Mouse (Mus musculus): ENCODE measurements around the gene 1700019D03Rik.

1700019D03Rik gene

DNA sequence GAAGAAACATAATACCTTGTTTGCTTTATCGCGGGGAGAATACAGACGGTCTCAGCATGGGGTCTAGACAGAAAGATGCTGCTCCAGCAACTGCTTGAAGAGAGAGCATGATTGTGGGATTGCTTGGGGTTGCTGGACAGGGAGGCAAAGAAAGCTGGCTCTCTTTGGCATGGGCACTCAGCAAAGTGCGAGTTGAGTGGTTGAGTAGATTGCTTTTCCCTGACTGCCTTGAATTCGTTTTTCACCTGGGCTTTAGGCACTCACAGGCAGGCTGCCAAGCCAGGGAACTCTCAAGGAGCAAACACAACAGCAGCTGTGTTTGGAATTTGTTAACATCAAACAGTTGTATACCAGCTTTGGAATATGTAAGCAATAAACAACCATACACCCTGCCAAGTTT, at the start of gene 1700019D03Rik:
TSS of gene 1700019D03Rik (minus strand) at position 101 of the 400 bp plus-strand sequence.
- no peak for DNase-seq

DNA sequence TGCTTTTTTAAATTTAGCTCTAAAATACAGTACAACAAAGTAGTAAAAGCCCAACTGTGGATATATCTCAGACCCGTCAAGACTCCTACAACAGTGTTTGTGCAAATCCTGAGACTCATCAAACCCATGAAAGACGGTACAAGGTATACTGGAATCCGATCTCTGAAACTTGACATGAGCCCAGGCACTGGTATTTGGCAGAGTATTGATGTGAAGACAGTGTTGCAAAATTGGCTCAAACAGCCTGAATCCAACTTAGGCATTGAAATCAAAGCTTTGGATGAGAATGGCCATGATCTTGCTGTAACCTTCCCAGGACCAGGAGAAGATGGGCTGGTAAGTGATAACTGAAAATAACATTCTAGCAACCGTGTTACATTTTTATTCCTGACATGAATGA, 43.9 kb upstream of the 1700019D03Rik start:
- no peak for DNase-seq

DNA sequence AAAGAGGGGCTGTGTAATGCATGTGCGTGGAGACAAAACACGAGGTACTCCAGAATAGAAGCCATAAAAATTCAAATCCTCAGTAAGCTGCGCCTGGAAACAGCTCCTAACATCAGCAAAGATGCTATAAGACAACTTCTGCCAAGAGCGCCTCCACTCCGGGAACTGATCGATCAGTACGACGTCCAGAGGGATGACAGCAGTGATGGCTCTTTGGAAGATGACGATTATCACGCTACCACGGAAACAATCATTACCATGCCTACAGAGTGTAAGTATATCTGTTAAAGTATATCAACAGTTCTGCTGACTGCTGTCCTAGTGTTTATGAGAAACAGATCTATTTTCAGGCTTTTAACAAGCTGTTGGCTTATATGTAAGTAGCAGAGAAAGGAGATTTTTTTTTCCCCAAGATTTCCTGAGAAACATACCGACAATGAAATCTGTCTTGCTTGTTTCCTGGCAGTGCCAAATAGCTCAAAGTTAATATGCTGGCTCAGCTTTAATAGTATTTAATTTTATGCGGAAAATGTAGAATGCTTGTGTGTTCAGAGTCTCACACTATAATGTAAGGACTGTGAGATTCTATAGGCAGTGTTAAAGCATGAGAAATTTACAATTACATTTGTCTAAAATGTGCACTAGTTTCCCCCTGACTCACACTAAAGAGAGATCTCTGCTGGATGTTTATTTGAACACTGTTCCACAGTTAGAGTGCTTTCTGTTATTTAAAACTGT, 42.1 kb upstream of the 1700019D03Rik start:
- DNase-seq = no peak

DNA sequence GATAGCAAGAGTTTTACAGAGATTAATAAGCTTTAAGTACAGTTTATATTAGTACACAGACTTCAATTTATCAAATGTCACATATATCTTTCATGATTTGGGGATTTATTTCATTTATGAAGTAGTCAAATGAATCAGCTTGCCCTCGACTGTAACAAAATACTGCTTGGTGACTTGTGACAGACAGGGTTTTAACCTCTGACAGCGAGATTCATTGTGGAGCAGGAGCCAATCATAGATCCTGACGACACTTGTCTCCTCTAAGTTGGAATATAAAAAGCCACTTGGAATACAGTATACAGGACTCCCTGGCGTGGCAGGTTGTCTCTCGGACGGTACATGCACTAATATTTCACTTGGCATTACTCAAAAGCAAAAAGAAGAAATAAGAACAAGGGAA, 41.4 kb upstream of the 1700019D03Rik start, which contains the start of gene Mstn:
TSS of gene Mstn (plus strand) at position 301 of the 400 bp plus-strand sequence.
- DNase-seq = no peak

DNA sequence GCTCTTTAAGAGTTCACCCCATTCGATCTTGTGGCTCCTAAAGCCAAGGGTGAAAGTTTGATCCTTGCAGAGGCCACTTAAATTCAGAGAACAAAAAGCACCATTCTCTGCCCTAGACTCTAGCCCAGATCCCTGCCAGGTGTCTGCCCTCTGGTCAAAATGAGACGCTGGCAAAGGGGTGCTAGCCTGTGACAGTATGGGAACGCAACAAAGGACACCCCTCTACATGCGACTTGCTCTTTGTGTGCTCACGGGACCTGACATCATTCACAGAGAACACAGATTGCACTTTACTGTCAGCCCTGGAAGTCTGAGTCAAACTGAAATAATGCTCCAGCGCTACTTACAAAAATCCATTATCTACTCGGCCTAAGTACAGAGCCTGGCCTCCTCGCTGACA, 40.5 kb upstream of the 1700019D03Rik start:
- no peak for DNase-seq

DNA sequence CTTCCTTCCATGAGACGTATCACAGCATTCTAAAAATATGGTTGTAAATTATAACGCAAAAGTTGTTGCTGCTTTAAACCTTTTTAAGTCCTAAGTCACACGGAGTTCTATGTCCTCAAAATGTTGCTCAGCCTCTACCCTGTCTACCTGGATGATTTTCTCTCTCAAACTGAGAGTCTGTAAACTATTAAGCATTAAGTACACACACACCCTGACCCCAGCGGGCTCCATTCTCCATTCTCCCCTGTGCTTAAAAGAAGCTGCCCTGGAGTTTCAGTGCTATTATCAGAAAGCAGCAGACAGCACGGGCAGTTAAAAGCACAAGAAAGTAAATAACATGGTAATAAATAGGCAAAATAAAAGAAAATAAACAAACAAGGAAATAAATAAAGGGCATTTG, 39.1 kb upstream of the 1700019D03Rik start:
- no peak for DNase-seq

DNA sequence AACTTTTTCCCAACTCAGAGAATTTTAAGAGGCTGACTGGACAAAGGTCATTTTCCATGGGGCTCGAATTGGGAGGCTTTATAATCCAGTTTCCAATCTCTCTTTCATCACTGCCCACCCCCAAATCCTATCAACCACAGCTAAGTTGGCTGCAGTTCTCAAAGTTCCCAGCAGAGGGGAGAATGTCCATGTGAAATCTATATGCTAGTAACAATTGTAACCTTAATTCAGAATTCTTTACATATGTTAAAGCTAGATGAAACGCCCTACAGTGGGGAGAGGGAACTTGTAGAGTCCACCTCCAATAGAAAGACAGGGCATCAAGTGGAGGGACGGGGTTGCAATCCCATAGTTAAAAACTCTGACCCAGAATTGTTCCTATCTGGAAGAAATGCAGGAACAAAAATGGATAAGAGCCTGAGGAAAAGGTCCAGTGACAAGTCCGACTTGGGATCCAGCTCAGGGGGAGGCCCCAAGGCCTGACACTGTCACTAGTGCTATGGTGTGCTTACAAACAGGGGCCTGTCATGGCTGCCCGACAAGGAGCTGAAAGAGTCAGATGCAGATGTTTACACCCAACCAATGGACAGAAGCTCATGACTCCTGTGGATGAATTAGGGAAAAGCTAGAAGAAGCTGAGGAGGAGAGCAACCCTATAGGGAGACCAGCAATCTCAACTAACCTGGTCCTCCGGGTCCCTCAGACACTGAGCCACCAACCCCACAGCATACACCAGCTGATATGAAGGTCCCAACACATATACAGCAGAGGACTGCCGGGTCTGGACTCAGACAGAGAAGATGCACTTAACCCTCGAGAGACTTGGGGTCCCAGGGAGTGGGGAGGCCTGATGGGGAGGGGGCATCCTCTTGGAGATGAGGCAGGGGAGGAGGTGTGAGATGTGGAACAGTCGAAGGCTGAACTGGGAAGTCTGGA, 33.4 kb upstream of the 1700019D03Rik start:
- DNase-seq = peak; percentile 59

DNA sequence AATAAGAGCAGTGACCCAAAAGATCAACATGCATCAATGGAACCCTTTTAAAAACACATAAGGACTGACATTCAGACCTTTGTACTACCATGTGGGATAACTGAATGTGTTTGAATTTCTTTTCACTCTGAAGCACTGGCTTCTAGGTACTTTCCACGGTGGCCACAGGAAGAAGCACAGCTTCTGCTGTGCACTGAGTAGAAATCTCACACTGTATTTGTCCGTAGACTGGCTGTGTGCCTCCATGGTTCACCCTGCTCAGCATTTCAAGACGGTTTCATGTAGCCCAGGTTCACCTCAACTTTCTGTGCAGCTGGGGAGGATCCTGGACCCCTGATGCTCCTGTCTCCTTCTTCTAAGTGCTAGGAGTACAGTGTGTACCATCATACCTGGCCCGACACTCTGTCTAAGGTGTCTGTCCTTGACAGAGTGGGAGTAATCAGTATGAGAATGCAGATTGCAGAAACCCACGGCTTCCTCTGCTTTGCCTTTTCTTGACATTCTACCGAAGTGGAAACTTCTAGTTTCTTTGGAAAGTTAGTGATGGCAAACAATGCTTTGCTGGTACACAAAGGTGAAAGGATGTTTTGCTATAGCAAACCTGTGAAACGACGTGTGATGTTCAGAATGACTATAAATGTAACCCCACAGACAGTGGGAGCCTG, 29.9 kb upstream of the 1700019D03Rik start:
- no peak for DNase-seq

DNA sequence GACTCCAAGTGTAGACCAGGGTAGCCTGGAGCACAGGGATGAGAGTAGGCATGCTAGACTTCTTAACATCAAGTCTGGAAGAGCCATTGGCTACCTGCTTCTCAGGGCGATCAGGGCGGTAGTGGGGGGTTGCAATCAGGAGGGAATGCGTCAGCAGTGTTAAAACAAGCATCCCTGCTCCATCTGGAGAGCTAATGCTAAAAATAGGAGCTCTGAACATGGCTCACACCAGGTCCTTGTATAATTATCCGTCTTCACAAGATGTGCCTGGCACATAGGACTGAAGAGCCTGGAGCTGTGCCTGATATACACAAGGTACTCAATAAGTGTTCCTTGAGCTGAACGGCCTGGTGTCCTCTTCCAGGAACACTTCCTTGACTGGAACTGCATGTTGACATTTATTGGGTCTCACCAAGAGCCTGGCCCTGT, 17.5 kb upstream of the 1700019D03Rik start:
- DNase-seq = no peak

DNA sequence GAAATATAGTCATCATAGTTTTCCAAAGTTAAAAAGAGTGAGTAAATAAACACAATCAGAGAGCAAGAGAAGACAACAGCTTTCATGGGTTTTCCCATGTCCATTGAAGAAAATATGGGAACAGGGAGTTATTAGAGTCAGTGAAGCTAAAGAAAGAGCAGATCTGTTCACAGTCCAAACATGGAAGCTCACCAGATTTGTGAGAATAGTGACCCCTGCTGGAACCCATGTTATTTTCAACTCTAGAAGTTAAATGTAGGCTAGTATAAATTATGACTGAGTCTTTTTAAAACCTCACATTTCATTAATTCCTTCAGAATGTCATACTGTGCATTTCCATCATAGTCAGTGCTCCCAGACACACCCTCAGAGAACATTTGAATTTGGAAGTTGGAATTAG, 12.6 kb upstream of the 1700019D03Rik start:
- DNase-seq = peak; percentile 11

DNA sequence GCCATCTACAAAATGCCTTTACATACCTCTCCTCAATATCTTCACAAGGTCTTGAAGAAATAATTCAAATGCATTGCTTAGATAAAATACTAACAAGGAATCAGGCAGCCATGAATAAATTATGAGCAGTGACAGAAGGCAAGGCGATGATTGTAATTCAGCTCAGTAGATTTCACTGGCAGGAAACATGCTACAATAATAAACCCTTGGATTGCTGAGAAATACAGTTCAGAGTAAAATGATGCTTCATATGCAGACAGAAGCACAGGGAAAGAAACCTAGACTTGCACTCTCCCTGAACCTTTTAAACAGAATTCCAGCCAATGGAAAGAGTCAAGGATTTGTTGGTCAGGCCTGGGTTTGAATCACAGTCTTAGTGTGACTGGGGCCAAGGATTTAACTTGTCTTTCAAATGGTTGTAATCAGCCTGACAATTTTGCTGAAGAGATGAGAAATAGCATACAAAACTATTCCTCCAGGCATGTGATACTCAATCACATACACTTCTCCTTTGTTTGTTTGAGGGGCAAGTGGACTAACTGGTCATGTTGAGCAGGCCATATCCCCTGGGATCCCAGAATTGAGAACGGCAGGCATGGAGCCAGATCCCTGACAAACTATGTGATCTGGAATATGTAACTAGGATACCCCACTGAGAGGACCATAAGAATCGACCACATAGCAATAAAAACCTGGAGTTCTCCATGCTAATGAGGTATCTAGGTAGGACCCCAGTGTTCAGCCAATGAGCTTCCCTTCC, 1.1 kb downstream of the 1700019D03Rik start:
- DNase-seq = no peak

DNA sequence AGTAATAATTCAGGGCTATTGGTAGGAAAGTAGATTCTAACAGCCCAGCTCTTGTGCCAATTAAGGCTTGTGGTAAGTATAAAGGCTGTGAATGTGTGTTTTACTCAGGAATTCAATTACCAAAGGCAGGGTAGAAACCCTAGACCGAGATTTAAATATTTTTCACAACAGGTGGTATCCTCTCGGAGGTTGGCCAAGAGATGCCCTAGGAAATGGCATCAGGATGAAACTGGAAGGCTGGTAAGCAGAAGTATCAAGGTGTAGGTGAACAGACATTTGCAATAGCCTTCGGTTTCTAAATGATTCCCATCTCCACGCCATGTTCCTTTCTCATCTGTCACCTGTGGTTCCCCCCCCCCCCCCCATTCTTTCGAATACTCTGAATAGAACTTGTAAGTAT, 4.4 kb downstream of the 1700019D03Rik start:
- DNase-seq = no peak

DNA sequence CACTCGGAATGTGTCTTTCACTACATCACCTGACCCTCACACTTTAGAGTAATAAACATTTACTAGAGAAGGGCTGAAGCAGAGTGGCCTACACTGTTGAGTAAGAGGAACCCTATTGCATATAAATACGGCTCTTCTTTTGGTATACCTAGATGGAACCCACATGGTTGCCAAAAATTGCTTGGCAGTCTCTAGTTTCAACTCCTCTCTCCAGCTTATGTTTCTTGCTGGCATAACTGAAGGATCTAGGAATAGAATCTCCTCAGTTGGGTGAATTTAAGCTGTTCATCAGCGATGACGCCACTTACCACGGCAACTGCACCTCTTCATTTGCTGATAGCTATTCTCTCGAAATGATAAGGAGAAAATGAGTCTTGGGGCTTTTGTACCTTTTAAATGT, 5.3 kb downstream of the 1700019D03Rik start:
- DNase-seq = no peak

DNA sequence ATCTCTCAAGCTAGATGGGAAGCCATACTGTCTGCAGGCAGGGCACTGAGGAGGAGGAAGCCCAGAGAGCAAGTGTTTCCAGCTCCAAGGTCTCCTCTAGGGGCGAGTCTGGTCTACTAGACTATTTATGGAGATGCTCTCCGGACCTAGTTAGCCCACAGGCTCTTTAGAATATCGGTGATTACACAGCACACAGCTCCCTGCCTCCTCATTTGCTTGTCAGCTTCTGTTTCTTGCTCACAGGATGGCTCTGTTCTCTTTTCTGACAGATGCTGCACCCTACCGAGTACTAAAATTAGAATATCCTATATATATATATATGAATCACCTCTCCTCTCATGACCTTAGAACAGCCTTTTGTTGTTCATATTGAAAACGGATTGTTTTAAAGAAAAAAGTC, 33.3 kb downstream of the 1700019D03Rik start:
- no peak for DNase-seq

DNA sequence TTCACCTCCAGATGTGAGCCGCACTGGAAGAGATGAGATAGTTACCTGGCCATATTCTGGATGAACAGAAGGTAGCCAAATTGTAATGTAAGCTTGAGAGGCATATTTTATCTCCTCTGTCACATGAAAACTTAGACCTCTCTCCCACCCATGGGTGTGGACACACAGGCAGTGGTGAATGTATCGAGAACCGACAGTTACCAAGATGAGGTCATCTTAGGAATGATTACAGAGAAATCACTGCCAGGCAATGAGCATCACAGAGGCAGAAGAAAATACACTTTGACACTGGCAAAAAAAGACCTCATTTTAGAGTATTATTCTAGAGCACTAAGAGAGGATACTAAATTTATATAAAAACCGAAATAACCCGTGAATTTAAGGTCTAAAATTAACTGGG, 46.8 kb downstream of the 1700019D03Rik start:
- DNase-seq = no peak

DNA sequence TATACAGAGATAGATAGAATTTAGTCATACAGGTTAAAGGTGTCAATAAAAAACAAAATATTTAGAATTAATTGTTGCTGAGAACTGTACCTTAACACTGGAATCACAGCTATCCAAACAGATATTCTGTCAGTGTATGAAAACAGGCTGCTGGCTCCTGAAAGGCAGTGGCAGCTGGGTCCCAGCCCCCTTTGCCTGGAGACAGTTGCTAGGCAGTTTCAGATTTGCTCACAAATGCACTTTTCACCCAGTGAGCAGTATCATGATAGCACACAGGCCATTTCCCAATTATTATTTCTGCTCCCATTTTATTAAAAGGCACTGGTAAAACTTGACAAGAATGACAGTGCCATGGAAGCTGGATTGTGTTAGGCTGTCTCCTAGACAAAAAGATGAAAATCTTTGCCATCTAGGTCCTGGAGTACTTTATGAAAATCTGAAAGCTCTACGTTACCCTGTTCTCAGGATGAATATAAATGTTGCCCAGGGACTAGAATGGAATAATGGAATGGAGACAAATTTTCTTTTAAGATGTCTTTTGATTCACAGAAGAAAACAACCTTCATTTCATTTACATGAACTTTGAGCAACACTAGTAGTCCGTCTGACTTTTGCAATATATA, 48.0 kb downstream of the 1700019D03Rik start:
- no peak for DNase-seq

DNA sequence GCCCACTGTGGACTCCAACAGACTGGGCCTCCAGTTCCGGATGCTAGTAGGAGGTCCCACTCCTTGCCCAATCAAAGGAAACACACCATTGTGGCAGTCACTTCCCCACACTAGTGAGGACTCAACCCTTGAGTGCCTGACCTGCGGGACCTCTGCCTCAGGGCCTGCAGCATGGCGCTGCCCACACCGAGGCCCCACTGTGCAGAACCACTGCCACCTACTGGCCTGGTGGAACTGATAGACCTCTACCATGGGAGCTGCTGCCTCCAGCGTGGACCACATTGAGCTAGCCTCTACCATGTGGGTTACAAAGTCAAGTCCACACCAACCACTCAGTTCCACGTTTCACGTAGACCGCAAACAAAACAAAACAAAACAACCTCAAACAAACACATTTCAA, 55.4 kb downstream of the 1700019D03Rik start:
- no peak for DNase-seq

DNA sequence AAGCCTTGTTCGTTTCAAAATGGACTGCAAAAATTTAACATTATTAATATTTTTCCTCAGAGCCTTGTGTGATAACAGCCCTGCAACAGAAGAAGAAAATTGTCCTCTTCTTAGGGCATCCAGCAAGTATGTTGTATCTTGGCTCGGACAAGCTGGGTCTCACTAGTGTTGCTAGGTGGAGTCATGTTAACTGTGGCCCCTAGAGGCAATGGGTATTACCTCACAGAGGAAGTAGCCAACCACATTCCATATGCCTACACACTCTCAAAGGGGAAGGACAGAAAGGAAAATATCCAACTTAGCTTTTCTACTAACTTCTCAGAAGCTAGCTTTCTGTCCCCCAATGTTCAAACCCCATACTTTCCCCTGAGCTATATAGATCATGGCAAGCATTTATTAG, 56.9 kb downstream of the 1700019D03Rik start:
- DNase-seq = no peak

DNA sequence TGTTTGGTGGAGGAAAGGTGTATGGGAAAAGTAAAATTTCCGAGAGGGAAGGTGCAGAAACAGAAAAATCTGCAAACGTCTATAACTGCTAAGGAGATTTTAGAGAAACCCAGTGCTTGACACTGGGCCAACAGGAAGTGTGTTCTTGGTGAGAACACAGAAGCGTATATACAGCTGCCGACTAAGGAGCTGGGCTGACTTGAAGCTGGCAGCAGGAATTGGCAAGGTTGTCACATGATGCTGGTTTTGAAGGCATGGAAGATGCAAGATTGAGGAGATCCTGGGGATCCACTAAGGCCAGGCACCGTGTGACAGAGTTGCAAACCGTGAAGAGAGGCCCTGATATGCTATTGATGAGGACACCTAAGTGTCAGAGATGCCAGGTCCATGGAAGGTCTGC, 59.8 kb downstream of the 1700019D03Rik start:
- no peak for DNase-seq

DNA sequence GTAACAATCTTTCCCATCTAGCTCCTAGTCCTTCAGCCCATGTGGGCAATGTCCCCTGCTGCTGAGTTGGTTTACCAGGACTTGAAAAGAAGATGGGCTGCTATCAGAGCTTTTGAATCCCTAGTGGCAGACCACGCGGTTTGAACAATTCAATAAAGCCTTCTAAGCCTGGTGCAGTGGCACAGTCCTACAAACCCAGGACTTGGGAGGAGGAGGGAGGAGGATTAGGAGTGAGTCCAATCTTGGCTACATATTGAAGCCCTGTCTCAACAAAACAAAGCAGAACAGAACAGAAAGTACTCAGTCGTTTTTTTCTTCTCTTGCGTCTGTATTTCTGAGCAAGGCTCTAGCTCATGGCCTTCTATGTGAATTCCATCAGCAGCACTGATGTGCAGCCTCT, 63.2 kb downstream of the 1700019D03Rik start:
- no peak for DNase-seq

DNA sequence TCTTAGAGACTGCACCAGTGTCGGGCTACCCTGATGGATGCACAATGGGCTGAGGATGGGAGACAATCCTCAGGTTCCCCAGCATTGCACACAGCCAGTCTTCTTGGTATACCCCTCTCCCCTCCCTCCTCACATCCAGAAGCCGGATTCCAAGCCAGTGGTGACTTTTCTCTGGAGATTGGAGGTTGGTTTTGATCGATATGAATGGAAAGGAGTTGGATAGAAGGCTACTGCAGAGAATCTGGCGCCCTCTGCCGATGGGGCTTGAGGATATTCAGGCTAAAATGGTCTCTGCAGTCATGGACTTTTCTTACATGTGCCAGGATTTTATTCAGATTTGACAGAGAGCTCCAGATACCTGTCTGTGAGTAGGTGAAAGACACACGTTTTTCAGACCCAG, 64.9 kb downstream of the 1700019D03Rik start:
- DNase-seq = peak; percentile 43

DNA sequence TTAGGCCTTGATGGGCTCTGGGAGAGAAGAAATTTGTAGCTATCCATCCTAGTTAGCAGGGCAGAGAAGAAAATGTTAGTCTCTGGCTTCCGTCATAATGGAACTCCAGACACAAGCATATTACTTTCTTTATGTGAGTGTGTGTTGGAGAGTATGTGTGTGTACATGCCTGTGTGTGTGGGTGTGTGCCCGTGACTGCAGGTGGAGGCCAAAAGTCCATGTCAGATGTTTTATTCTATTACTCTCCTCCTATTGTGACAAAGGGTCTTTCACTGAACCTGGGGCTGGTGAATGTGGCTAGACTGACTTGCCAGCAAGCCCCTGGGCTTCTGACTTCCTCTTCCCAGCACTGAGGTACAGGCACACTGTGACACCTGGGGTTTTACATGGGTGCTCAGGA, 65.5 kb downstream of the 1700019D03Rik start:
- no peak for DNase-seq

Data from kidney, adult 9 months (tissue).